Mouse (Mus musculus): Measurements from ENCODE around the gene Itih2. TPM values are rescaled to one million over a fixed set of nuclear protein-coding genes. Genes with fewer than 3 reads are reported as not detected.
A peak's percentile ranks its signal among the peaks of the same experiment; 100 is the strongest.

Itih2 gene
- polyA plus RNA-seq, 1 experiment = 0.23 TPM

- Histone ChIP-seq H3K4me1 (replicated peaks; ENCODE audit: control insufficient read depth, insufficient read depth, low read length) (peaks cover 16% of the 10 kb centered on the region), H3K27ac (ENCODE audit: control insufficient read depth, insufficient read depth, low read length) (peak within 1 kb of the TSS; percentile 38; the same call in 1 of the 2 replicates), H3K27me3 (ENCODE audit: control insufficient read depth, insufficient read depth, low read length) (no peaks in the 10 kb centered on the region), H3K36me3 (ENCODE audit: control insufficient read depth, insufficient read depth, low read length) (no peaks in the 10 kb centered on the region), H3K4me3 (ENCODE audit: control insufficient read depth, insufficient read depth, low read length) (peak within 1 kb of the TSS; percentile 54)
- 3% methylated on average over 27 of the region's 27 CpGs for WGBS
- TF ChIP-seq POLR2A (IDR thresholded peaks at IDR 0.05; ENCODE audit: control insufficient read depth, extremely low read depth, insufficient read depth, low read length, poor library complexity) (0 out of 2 replicates have a peak, but pooled peaks have one; percentile 30), CTCF (IDR thresholded peaks at IDR 0.05; ENCODE audit: borderline replicate concordance, control insufficient read depth, extremely low read depth, insufficient read depth, low read length, poor library complexity) (no peak)
- DNase-seq = peak; percentile 30
Measured at GRCm38 (mm10) chr2:10153201-10154075, 22.2 kb upstream of the Itih2 start, which contains the start of gene Itih5. Itih5 (plus strand) TSS chr2:10153571.

DNA sequence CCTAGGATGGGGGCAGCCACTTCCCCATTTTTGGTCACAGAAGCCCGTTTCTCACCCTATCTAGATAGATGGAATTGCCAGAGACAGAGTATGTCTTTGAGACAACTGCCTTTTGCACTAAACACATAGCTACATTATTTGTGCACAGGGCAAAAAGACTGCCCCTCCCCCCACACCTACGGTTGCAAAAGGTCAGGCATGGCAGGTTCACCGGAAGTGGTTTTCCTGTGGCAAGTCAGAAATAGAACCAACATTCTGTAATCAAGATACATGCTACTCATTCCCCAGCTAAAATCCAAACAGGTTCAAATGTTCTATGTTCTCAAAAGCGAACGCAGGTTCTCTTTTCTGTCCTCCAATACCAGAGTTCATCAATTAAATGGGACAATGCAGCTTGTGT is 21.4 kb upstream of the Itih2 start:
- TF ChIP-seq POLR2A (IDR thresholded peaks at IDR 0.05; ENCODE audit: control insufficient read depth, extremely low read depth, insufficient read depth, low read length, poor library complexity) = no peak
- TF ChIP-seq CTCF (IDR thresholded peaks at IDR 0.05; ENCODE audit: borderline replicate concordance, control insufficient read depth, extremely low read depth, insufficient read depth, low read length, poor library complexity) = no peak
- H3K27ac ChIP-seq (ENCODE audit: control insufficient read depth, insufficient read depth, low read length) = 0 out of 2 replicates have a peak overlapping the region, but pooled peaks have one; percentile 38
- peaks cover 16% of the 10 kb centered on the region for H3K4me1 ChIP-seq (replicated peaks; ENCODE audit: control insufficient read depth, insufficient read depth, low read length)
- no peak overlapping the region for H3K4me3 ChIP-seq (ENCODE audit: control insufficient read depth, insufficient read depth, low read length)
- H3K27me3 ChIP-seq (ENCODE audit: control insufficient read depth, insufficient read depth, low read length) = no peaks in the 10 kb centered on the region
- 7% methylated on average over 5 of the region's 5 CpGs for WGBS
- H3K36me3 ChIP-seq (ENCODE audit: control insufficient read depth, insufficient read depth, low read length) = no peaks in the 10 kb centered on the region
- DNase-seq = peak; percentile 40

DNA sequence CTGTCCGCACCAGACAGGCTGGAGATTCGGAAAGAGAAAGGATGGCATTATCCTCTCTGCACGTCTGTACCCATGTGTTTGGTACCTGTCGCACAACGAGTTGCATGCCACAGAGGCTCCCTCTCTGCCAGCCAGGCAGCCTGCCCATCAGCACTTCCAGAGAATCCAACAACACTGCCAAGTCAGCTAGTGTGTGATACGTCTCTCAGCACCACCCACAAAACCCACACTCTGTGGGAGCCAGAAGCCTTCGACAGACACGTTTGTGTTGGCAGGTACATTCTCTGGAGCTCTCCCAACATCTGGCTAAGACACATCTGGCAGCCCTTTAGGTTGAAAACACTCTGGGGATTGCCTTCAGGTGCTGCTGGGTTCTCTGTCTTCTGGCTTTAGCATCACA is 16.0 kb upstream of the Itih2 start:
- no peaks in the 10 kb centered on the region for H3K4me1 ChIP-seq (replicated peaks; ENCODE audit: control insufficient read depth, insufficient read depth, low read length)
- no peaks in the 10 kb centered on the region for H3K27me3 ChIP-seq (ENCODE audit: control insufficient read depth, insufficient read depth, low read length)
- no peaks in the 10 kb centered on the region for H3K36me3 ChIP-seq (ENCODE audit: control insufficient read depth, insufficient read depth, low read length)
- TF ChIP-seq CTCF (IDR thresholded peaks at IDR 0.05; ENCODE audit: borderline replicate concordance, control insufficient read depth, extremely low read depth, insufficient read depth, low read length, poor library complexity) (no peak), POLR2A (IDR thresholded peaks at IDR 0.05; ENCODE audit: control insufficient read depth, extremely low read depth, insufficient read depth, low read length, poor library complexity) (no peak)
- no peak overlapping the region for H3K27ac ChIP-seq (ENCODE audit: control insufficient read depth, insufficient read depth, low read length)
- DNase-seq = no peak
- WGBS = 80% methylated on average over 8 of the region's 8 CpGs
- no peak overlapping the region for H3K4me3 ChIP-seq (ENCODE audit: control insufficient read depth, insufficient read depth, low read length)

DNA sequence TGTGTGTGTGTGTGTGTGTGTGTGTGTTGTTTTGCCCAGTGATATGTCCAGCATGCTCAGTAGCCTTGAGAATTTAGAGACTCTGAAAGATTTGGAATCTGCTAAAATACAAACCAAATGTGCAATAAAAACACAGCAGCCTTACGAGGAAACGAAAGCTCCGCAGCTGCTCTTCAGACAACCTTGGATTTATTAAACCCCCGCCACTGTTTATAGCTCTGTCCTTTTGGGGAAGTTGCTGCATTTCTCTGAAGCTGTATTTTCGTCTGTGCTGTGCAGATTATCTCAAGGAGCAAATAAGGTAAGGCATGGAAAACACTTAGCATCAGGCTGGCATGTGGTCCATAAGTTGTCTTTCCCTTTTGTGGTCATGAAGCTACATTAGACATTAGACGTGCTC is 14.3 kb upstream of the Itih2 start:
- Histone ChIP-seq H3K4me1 (replicated peaks; ENCODE audit: control insufficient read depth, insufficient read depth, low read length) (no peaks in the 10 kb centered on the region), H3K27me3 (ENCODE audit: control insufficient read depth, insufficient read depth, low read length) (no peaks in the 10 kb centered on the region), H3K36me3 (ENCODE audit: control insufficient read depth, insufficient read depth, low read length) (no peaks in the 10 kb centered on the region), H3K27ac (ENCODE audit: control insufficient read depth, insufficient read depth, low read length) (no peak overlapping the region), H3K4me3 (ENCODE audit: control insufficient read depth, insufficient read depth, low read length) (no peak overlapping the region)
- 37% methylated on average over 6 of the region's 6 CpGs for WGBS
- DNase-seq = no peak
- no peak for TF ChIP-seq POLR2A (IDR thresholded peaks at IDR 0.05; ENCODE audit: control insufficient read depth, extremely low read depth, insufficient read depth, low read length, poor library complexity)
- no peak for TF ChIP-seq CTCF (IDR thresholded peaks at IDR 0.05; ENCODE audit: borderline replicate concordance, control insufficient read depth, extremely low read depth, insufficient read depth, low read length, poor library complexity)

GRCm38 (mm10) chr2:10142472-10143454 is 11.6 kb upstream of the Itih2 start:
- Histone ChIP-seq H3K27me3 (ENCODE audit: control insufficient read depth, insufficient read depth, low read length) (no peaks in the 10 kb centered on the region), H3K36me3 (ENCODE audit: control insufficient read depth, insufficient read depth, low read length) (no peaks in the 10 kb centered on the region), H3K4me1 (replicated peaks; ENCODE audit: control insufficient read depth, insufficient read depth, low read length) (no peaks in the 10 kb centered on the region), H3K27ac (ENCODE audit: control insufficient read depth, insufficient read depth, low read length) (no peak overlapping the region), H3K4me3 (ENCODE audit: control insufficient read depth, insufficient read depth, low read length) (no peak overlapping the region)
- DNase-seq = peak; percentile 64
- TF ChIP-seq CTCF (IDR thresholded peaks at IDR 0.05; ENCODE audit: borderline replicate concordance, control insufficient read depth, extremely low read depth, insufficient read depth, low read length, poor library complexity) (no peak), POLR2A (IDR thresholded peaks at IDR 0.05; ENCODE audit: control insufficient read depth, extremely low read depth, insufficient read depth, low read length, poor library complexity) (no peak)
- 39% methylated on average over 8 of the region's 8 CpGs for WGBS

DNA sequence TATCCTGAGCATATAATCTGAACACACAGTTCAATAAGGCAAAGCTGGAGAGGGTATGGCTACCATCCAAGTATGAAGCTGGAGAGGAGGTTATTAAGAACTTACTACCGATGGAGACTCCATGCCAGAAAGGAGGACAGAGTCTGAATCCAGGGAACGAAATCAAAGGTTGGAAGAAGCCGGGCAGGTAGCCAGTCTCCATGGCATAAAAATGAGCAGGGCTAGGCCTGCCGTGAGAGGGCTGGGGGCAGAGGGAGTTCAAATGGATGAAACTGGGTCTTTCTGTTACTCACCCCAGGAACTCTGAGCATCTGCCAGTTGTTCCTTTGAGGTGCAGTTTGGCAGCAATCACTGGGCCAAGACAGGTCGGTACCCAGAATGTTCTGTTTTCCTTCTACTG is 9.3 kb upstream of the Itih2 start:
- no peaks in the 10 kb centered on the region for H3K27me3 ChIP-seq (ENCODE audit: control insufficient read depth, insufficient read depth, low read length)
- no peak for DNase-seq
- no peaks in the 10 kb centered on the region for H3K36me3 ChIP-seq (ENCODE audit: control insufficient read depth, insufficient read depth, low read length)
- WGBS = 88% methylated on average over 5 of the region's 5 CpGs
- H3K4me3 ChIP-seq (ENCODE audit: control insufficient read depth, insufficient read depth, low read length) = no peak overlapping the region
- no peak for TF ChIP-seq CTCF (IDR thresholded peaks at IDR 0.05; ENCODE audit: borderline replicate concordance, control insufficient read depth, extremely low read depth, insufficient read depth, low read length, poor library complexity)
- TF ChIP-seq POLR2A (IDR thresholded peaks at IDR 0.05; ENCODE audit: control insufficient read depth, extremely low read depth, insufficient read depth, low read length, poor library complexity) = no peak
- H3K4me1 ChIP-seq (replicated peaks; ENCODE audit: control insufficient read depth, insufficient read depth, low read length) = no peaks in the 10 kb centered on the region
- H3K27ac ChIP-seq (ENCODE audit: control insufficient read depth, insufficient read depth, low read length) = no peak overlapping the region
